Mouse (Mus musculus): ENCODE data around the gene Anp32e.

The Anp32e gene

DNA sequence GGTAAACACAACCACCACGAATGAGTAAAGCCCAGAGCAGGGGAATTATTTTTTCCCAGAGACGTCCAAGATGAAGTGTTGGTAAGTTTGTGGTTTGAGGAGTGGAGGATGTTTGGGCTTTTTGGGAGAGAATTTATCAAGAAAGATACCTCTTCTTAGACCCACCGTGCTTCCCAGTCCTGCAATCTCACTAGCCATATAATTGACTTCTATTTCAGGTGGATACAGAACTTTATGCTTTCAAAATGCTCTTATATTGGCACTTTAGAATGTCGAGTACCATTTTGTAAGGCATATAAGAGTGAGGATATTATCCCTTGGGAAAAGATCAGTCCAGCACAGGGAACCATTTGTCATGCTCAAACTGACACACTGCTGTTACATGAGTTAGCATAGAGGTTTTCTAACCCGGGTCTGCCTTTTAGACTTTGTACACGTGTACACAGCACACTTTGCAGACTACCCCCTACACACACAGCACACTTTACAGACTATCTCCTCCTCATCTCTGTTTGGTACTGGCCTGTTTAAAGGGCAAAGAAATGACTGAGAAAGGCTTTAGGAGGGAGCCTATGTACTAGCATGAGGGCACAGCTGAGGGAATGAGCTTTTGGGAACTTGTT, 67.5 kb downstream of the Anp32e start:
- DNase-seq (ENCODE audit: low spot score in 2 of 2): no peak

Measured in cerebellum, postnatal 4 days (tissue).